Mouse (Mus musculus) B cell, adult 62 days (primary cell): ENCODE results near the gene Impg2. TPM values are rescaled to one million over a fixed set of nuclear protein-coding genes. Genes with fewer than 3 reads are reported as not detected.

Experiments used
- total RNA-seq: library from RNA; stranded (reverse); gene quantifications from 4 replicates; pipeline ENCODE4 v1.2.4, GENCODE M21; 2023

The Impg2 gene
- 1.9 to 2.7 TPM (median 2.3 TPM) in 4 replicates for total RNA-seq

DNA sequence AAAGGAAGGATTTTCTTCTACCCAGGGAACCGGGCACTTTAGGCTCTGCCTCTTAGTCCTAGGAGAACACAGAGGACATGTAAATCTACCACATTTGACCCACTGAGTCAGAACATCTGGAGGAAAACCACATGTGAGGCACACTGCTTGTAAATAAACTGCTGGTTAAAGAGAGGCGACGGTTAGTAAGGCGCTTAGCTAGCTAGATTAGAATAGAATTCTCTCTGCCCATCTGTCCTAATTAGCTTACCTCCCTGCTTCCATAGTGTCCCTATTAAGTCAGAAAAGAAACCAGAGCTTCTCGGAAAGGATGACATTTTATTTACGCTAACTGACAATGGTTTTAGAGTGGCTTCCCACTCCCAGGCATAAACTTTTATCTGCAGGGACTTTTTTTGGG lies at the start of gene Impg2:
TSS of gene Impg2 (plus strand) at position 263 of the 400 bp plus-strand sequence.

Other genes with a start within 250 kb of the Impg2 start
- gene Rpl24, start 238.0 kb upstream of the Impg2 start, total RNA-seq, result 751 to 839 TPM (median 789 TPM) in 4 replicates
- gene Zbtb11, start 230.4 kb upstream of the Impg2 start, total RNA-seq, result 45.3 to 52.9 TPM (median 48.7 TPM) in 4 replicates
- 101 to 112 TPM (median 108 TPM) in 4 replicates for gene Pcnp, start 174.6 kb upstream of the Impg2 start, total RNA-seq
- gene Trmt10c, start 166.5 kb upstream of the Impg2 start, total RNA-seq, result 11.1 to 15.0 TPM (median 12.9 TPM) in 4 replicates
- gene Senp7, start 156.0 kb upstream of the Impg2 start, total RNA-seq, result 80.7 to 95.7 TPM (median 87.1 TPM) in 4 replicates